Mouse (Mus musculus) retina, adult 2 months (tissue): ENCODE data around the gene Dand5.
"Not testable (repeated sequence)": the region's sequence is repeated elsewhere in the genome, so short reads cannot be mapped to it uniquely, and the experiment has no call there.

Experiments
- DNase-seq: peaks from one replicate; pipeline ENCODE4 v3.0.0-alpha.2; 2012; ENCODE audit warnings: low read depth, low spot score

Dand5 gene

GRCm38 (mm10) chr8:84834866-84835855 lies 12.5 kb upstream of the Dand5 start:
- DNase-seq = no peak

GRCm38 (mm10) chr8:84834002-84834865 lies 11.6 kb upstream of the Dand5 start:
- no peak for DNase-seq

- no peak for DNase-seq
Observed at GRCm38 (mm10) chr8:84832759-84833742, 10.4 kb upstream of the Dand5 start.

GRCm38 (mm10) chr8:84832034-84832717 lies 9.6 kb upstream of the Dand5 start:
- DNase-seq = no peak

- no peak for DNase-seq
Observed at GRCm38 (mm10) chr8:84831490-84831889, 8.9 kb upstream of the Dand5 start, which contains the start of gene Gadd45gip1. Gene Gadd45gip1 (plus strand): TSS chr8:84831522.

- not testable (repeated sequence) for DNase-seq
Observed at GRCm38 (mm10) chr8:84826518-84826917, 3.9 kb upstream of the Dand5 start.

GRCm38 (mm10) chr8:84825636-84826035 lies 3.0 kb upstream of the Dand5 start:
- DNase-seq = no peak

- no peak for DNase-seq
Observed at GRCm38 (mm10) chr8:84823653-84824052, 1.0 kb upstream of the Dand5 start.

- no peak for DNase-seq
Observed at GRCm38 (mm10) chr8:84816117-84816516, 6.5 kb downstream of the Dand5 start.

- DNase-seq = peak; percentile 83
Observed at GRCm38 (mm10) chr8:84815547-84815946, 7.1 kb downstream of the Dand5 start.

- peak; percentile 69 for DNase-seq
Observed at GRCm38 (mm10) chr8:84814555-84815441, 7.8 kb downstream of the Dand5 start.

- DNase-seq = no peak
Observed at GRCm38 (mm10) chr8:84814240-84814554, 8.4 kb downstream of the Dand5 start.

GRCm38 (mm10) chr8:84813830-84814229 lies 8.8 kb downstream of the Dand5 start:
- DNase-seq = no peak

- DNase-seq = no peak
Observed at GRCm38 (mm10) chr8:84813059-84813458, 9.6 kb downstream of the Dand5 start.

- no peak for DNase-seq
Observed at GRCm38 (mm10) chr8:84811303-84811702, 11.3 kb downstream of the Dand5 start.

GRCm38 (mm10) chr8:84810896-84811295 lies 11.7 kb downstream of the Dand5 start:
- no peak for DNase-seq

- DNase-seq = no peak
Observed at GRCm38 (mm10) chr8:84809941-84810280, 12.7 kb downstream of the Dand5 start.

- no peak for DNase-seq
Observed at GRCm38 (mm10) chr8:84809109-84809940, 13.3 kb downstream of the Dand5 start.

- no peak for DNase-seq
Observed at GRCm38 (mm10) chr8:84806031-84806430, 16.6 kb downstream of the Dand5 start.
